In genomic region chr9:121099453-121099852, GRCm38 (mm10) we compare ENCODE assay signal across 10 mouse cellular contexts.
"Had no signal": no experiment of that assay in that cellular context is flagged by ENCODE, and none has a peak within 500 bp of the region (broad histone marks: within the 10 kb centered on the region; RNA-seq: fewer than 3 reads in every experiment).

No protein-coding gene starts in this region.

- H3K4me1 ChIP-seq: kidney, embryonic 15.5 days; limb, embryonic 15.5 days; liver, embryonic 13.5 days had no signal

- H3K4me2 ChIP-seq: kidney, embryonic 15.5 days; limb, embryonic 15.5 days; liver, embryonic 13.5 days had no signal

- DNase-seq: kidney, adult 2 months; kidney, postnatal 14 days; liver, embryonic 13.5 days; liver, postnatal 0 days; midbrain, embryonic 14.5 days; right cerebral cortex, adult 18-20 months; right cerebral cortex, postnatal 25 days; thymus, postnatal 36 days had no signal

- H3K36me3 ChIP-seq: kidney, embryonic 15.5 days; limb, embryonic 15.5 days; liver, embryonic 13.5 days had no signal

- H3K9ac ChIP-seq: kidney, embryonic 15.5 days; limb, embryonic 15.5 days; liver, embryonic 13.5 days; liver, postnatal 0 days had no signal

- H3K9me3 ChIP-seq: kidney, embryonic 15.5 days; limb, embryonic 15.5 days; liver, embryonic 13.5 days had no signal

- H3K4me3 ChIP-seq: kidney, embryonic 15.5 days; limb, embryonic 15.5 days; liver, embryonic 13.5 days had no signal

- H3K27me3 ChIP-seq: limb, embryonic 15.5 days; liver, embryonic 13.5 days had no signal

- H3K27ac ChIP-seq: kidney, embryonic 15.5 days; limb, embryonic 15.5 days; liver, embryonic 13.5 days had no signal

- ATAC-seq: liver, postnatal 0 days had no signal
